Mouse (Mus musculus) hindbrain, postnatal 0 days (tissue): Measurements from ENCODE around the gene Plppr1. TPM values are rescaled to one million over a fixed set of nuclear protein-coding genes. Genes with fewer than 3 reads are reported as not detected.

ENCODE experiments used
- ATAC-seq: fragments of 200-750 bp; cut with Nextera tagmentation; 2 replicates; pipeline ENCODE4 v1.8.0; 2017; ENCODE audit warnings: mild to moderate bottlenecking, moderate TSS enrichment, moderate library complexity
- DNase-seq: peaks from one replicate; pipeline ENCODE4 v3.0.0-alpha.2; 2015; ENCODE audit warnings: low spot score
- H3K27ac ChIP-seq: fragments of 300-500 bp; sonication (generic); 2 replicates; pipeline ENCODE4 v1.5.1; 2014; ENCODE audit warnings: mild to moderate bottlenecking
- H3K27me3 ChIP-seq: fragments of 300-500 bp; sonication (generic); 2 replicates; pipeline ENCODE4 v1.6.1; 2014; ENCODE audit warnings: low read length, mixed read lengths; ENCODE audit not compliant: insufficient read depth
- H3K36me3 ChIP-seq: fragments of 300-500 bp; sonication (generic); 2 replicates; pipeline ENCODE4 v1.6.1; 2014; ENCODE audit warnings: low read length, mixed read lengths; ENCODE audit not compliant: insufficient read depth
- H3K4me1 ChIP-seq: fragments of 300-500 bp; sonication (generic); 2 replicates; pipeline ENCODE4 v1.6.1; 2014; ENCODE audit warnings: antibody characterized with exemption, low read length, mixed read lengths; ENCODE audit not compliant: insufficient read depth
- H3K4me2 ChIP-seq: fragments of 300-500 bp; sonication (generic); 2 replicates; pipeline ENCODE4 v1.6.1; 2014; ENCODE audit warnings: low read depth, mild to moderate bottlenecking, low read length, moderate library complexity, mixed read lengths
- H3K4me3 ChIP-seq: fragments of 300-500 bp; sonication (generic); 2 replicates; pipeline ENCODE4 v1.5.1; 2014; ENCODE audit warnings: low read length
- H3K9ac ChIP-seq: fragments of 300-500 bp; sonication (generic); replicated peaks from 2 replicates; pipeline ENCODE4 v1.6.1; 2014; ENCODE audit warnings: mild to moderate bottlenecking, low read length, moderate library complexity, mixed read lengths
- H3K9me3 ChIP-seq: fragments of 300-500 bp; sonication (generic); 2 replicates; pipeline ENCODE4 v1.6.1; 2016; ENCODE audit warnings: low read length, mixed read lengths
- CTCF ChIP-seq: IDR thresholded peaks from 2 replicates; pipeline ENCODE4 v1.5.1; 2016; ENCODE audit warnings: antibody characterized with exemption, control low read depth, low read depth
- WGBS: fragments of 180-500 bp; shearing (Covaris S2); extraction: QIAGEN DNeasy Blood & Tissue Kit; methylation state at CpG from one replicate; pipeline ENCODE4 v1.1.7; 2014; 5-methylcytosine and 5-hydroxymethylcytosine counted together
- polyA plus RNA-seq: library from polyadenylated mRNA; unstranded; fragments of >200 nt; fragmentation: Nextera tagmentation; extraction: Ambion mirVana; gene quantifications from 2 replicates; pipeline ENCODE4 v1.2.1, GENCODE M21; 2015
- total RNA-seq: library from RNA; depleted of rRNA; stranded (reverse); fragments of >200 nt; gene quantifications from 2 replicates; pipeline ENCODE4 v1.2.3, GENCODE M21; 2014

The Plppr1 gene
- total and polyA plus RNA-seq, 2 experiments from 2014 or later, result 38.7 to 53.1 TPM

DNA sequence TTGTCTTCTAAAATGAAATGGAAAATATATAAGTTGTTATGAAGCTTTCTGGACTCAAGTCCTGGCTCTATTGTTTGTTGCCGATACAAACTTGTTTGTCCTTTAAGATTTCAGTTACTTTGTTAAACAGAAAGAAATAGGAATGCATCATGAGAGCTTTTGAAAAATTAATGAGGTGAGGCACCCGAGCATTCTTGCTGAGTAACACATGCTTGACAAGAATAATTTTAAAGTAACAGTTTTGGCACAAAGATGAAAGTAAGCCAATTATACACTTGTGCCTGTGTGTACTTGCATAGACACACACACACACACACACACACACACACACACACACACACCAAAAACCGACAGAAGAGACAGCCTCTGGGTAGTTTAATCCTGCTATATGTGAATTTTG, 155.3 kb downstream of the Plppr1 start:
- no peaks in the 10 kb centered on the region for H3K9me3 ChIP-seq
- no peak overlapping the region for H3K4me2 ChIP-seq
- no peak overlapping the region for H3K27ac ChIP-seq
- peaks cover 4% of the 10 kb centered on the region; the same call in 1 of the 2 replicates for H3K4me1 ChIP-seq
- ATAC-seq (no peak), DNase-seq (no peak)
- H3K36me3 ChIP-seq, result no peaks in the 10 kb centered on the region
- H3K9ac ChIP-seq, result no peak overlapping the region
- 49% methylated on average over 3 of the region's 3 CpGs for WGBS
- no peak overlapping the region for H3K4me3 ChIP-seq
- no peak for TF ChIP-seq CTCF
- H3K27me3 ChIP-seq, result no peaks in the 10 kb centered on the region

DNA sequence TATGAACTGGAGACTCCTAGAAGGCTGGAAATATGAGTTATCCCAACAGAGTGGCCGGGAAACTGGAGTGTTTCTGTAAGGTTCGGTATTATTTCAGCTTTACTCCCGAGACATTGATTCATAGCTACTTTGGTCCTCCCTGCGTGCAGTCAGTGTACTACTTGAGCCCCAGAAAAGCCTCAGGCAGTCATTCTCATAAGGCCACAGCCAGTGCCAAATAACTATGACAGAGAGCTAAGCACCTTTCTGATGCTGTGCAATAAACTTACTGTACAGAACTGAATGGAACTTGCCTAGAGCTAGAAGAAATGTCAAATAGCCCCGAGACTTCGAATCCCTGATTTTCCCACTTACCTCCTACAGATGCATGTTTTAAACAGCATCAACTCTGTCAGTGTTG, 164.4 kb downstream of the Plppr1 start:
- Histone ChIP-seq H3K9me3 (no peaks in the 10 kb centered on the region), H3K4me1 (0 out of 2 replicates have a peak, but pooled peaks cover 3% of the 10 kb centered on the region), H3K27me3 (no peaks in the 10 kb centered on the region), H3K27ac (no peak overlapping the region), H3K9ac (no peak overlapping the region), H3K4me3 (no peak overlapping the region), H3K36me3 (no peaks in the 10 kb centered on the region), H3K4me2 (no peak overlapping the region)
- ATAC-seq, result no peak
- no peak for DNase-seq
- no peak for TF ChIP-seq CTCF
- WGBS, result 69% methylated on average over 6 of the region's 6 CpGs

DNA sequence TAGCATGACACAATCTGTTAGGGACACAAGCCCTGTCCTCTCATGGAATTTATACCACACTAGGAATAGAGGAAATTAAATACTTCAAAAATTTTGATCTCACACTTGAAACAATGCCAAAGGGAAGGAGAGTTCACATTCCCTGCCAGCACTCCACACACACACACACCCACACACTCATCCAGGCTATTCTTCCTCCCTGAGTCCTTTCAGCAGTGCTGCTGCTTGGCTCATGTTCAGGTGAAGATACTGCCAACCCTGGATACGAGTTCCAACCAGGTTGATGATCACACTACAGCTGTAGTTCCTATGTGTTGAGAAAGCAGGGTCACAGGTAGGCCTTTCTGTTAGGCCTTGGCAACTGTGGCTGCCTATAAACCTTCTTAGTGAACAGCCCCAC, 165.9 kb downstream of the Plppr1 start:
- Histone ChIP-seq H3K9ac (no peak overlapping the region), H3K4me3 (no peak overlapping the region), H3K27me3 (no peaks in the 10 kb centered on the region), H3K4me1 (0 out of 2 replicates have a peak, but pooled peaks cover 3% of the 10 kb centered on the region), H3K4me2 (no peak overlapping the region), H3K36me3 (no peaks in the 10 kb centered on the region), H3K9me3 (no peaks in the 10 kb centered on the region), H3K27ac (no peak overlapping the region)
- DNase-seq, result peak; percentile 12
- no peak for ATAC-seq
- no peak for TF ChIP-seq CTCF
- 40% methylated on average over 1 of the region's 1 CpGs for WGBS

DNA sequence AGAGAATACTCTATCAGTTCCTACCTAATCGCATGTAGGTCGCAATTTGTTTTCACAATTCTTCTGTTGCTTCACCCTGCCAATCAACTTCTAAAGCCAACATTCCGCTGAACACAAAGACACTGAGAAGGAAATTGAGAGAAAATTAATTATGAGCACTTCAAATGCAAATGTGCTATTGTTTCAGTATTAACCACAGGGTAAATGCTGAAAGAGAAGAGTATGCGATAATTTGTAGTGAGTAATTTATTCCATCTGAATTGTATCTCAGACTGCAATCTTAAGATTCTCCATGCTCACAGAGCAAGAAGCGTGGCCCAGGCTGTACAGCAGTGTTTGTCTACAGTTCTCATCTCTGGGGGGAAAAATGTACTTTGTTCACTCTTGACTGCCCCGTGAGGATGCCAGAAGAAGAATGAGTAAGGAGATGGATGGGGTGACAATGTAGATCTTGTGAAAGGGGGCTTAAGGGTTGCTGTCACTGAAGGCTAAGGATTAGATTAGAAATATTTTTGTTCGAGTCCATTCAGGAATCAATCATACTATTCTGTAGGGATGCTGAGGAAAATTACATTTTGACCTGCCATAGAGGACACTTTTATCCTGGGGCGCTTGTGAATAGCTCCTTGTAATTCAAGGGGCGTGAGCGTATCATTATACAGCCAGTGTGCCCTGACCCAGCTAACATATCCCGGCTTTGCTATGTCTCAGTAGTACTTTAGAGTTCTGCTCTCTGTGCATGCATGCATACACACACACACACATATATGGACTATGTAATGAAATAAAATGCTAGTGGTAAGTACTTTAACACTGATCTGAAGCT, 173.3 kb downstream of the Plppr1 start:
- Histone ChIP-seq H3K36me3 (no peaks in the 10 kb centered on the region), H3K9me3 (no peaks in the 10 kb centered on the region), H3K27me3 (no peaks in the 10 kb centered on the region), H3K4me2 (no peak overlapping the region), H3K27ac (no peak overlapping the region), H3K4me3 (no peak overlapping the region), H3K9ac (no peak overlapping the region), H3K4me1 (no peaks in the 10 kb centered on the region)
- ATAC-seq (peak; percentile 54), DNase-seq (no peak)
- WGBS, result 32% methylated on average over 11 of the region's 11 CpGs
- TF ChIP-seq CTCF, result no peak

DNA sequence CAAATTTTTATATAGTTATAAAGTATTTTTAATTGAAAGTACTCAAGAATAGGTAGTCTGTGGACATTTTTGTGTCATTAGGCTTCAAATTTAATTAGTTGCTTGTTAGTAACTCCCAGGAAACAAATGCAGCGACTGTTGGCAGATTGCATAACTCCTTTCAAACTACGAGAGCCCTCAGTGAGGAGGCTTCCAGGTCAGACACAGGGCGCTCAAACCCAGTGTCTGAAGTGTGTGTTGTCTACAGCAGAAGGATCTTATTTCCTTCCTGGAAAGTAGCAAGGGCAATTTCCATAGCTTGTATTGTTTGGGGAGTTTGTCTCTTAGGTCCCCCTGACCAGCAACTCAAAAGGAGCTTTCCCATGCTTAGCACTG, 173.9 kb downstream of the Plppr1 start:
- Histone ChIP-seq H3K36me3 (no peaks in the 10 kb centered on the region), H3K9ac (no peak overlapping the region), H3K4me3 (no peak overlapping the region), H3K27ac (no peak overlapping the region), H3K4me2 (no peak overlapping the region), H3K4me1 (no peaks in the 10 kb centered on the region), H3K9me3 (no peaks in the 10 kb centered on the region), H3K27me3 (no peaks in the 10 kb centered on the region)
- no peak for TF ChIP-seq CTCF
- WGBS, result 35% methylated on average over 3 of the region's 3 CpGs
- ATAC-seq, result no peak
- DNase-seq, result no peak

DNA sequence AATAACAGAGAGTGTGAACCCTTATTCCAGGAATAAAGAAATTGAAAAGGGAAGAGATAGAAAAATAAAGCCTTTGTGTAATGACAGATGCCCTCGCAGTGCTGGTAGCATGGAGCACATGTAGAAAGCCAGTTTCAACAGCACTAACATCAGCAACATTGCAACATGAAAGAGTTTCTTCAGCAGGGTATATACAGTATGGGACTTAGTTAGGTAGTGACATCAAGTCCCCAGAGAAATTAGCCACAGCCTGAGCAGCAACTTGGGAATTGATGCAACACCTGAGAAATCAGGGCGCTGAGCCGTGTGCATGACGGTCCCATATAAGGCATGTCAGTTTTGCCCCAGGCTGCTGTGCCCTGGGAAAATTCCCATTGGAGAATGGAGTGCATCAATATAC, 179.0 kb downstream of the Plppr1 start:
- no peak for TF ChIP-seq CTCF
- H3K4me3 ChIP-seq, result no peak overlapping the region
- H3K9ac ChIP-seq, result no peak overlapping the region
- H3K4me1 ChIP-seq, result no peaks in the 10 kb centered on the region
- H3K27ac ChIP-seq, result no peak overlapping the region
- ATAC-seq, result no peak
- H3K36me3 ChIP-seq, result no peaks in the 10 kb centered on the region
- no peak for DNase-seq
- H3K4me2 ChIP-seq, result no peak overlapping the region
- no peaks in the 10 kb centered on the region for H3K27me3 ChIP-seq
- 84% methylated on average over 4 of the region's 4 CpGs for WGBS
- no peaks in the 10 kb centered on the region for H3K9me3 ChIP-seq

DNA sequence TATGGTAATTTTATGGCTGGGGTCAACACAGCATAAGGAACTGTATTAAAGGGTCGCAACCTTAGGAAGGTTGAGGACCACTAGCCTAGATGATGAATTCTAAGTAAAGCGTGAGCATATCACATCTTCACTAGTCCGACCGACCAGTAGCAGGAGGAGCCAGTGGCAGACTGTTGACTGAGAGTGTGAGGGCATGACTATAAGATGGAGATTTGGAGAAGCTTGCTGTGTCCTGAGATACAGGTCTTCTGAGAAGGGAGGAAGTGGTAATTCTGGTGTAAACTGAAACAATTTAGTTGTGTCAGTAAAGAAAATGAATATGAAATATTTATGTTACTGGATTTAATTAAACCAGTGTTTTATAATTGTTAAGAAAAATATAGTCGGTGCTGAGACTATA, 180.4 kb downstream of the Plppr1 start:
- Histone ChIP-seq H3K27me3 (no peaks in the 10 kb centered on the region), H3K9me3 (no peaks in the 10 kb centered on the region), H3K36me3 (no peaks in the 10 kb centered on the region), H3K4me2 (no peak overlapping the region), H3K27ac (no peak overlapping the region), H3K4me1 (no peaks in the 10 kb centered on the region), H3K9ac (no peak overlapping the region), H3K4me3 (no peak overlapping the region)
- ATAC-seq (no peak), DNase-seq (no peak)
- TF ChIP-seq CTCF, result no peak
- WGBS, result 90% methylated on average over 5 of the region's 5 CpGs
